Mouse (Mus musculus) kidney, postnatal 4 days (tissue): Measurements from ENCODE around the gene Hmx2.

Source experiments
- DNase-seq, 2 experiments: peaks; one replicate each; pipeline ENCODE4 v3.0.0; 2021; ENCODE audit warnings: mixed read lengths in 2 of 2

Gene Hmx2

DNA sequence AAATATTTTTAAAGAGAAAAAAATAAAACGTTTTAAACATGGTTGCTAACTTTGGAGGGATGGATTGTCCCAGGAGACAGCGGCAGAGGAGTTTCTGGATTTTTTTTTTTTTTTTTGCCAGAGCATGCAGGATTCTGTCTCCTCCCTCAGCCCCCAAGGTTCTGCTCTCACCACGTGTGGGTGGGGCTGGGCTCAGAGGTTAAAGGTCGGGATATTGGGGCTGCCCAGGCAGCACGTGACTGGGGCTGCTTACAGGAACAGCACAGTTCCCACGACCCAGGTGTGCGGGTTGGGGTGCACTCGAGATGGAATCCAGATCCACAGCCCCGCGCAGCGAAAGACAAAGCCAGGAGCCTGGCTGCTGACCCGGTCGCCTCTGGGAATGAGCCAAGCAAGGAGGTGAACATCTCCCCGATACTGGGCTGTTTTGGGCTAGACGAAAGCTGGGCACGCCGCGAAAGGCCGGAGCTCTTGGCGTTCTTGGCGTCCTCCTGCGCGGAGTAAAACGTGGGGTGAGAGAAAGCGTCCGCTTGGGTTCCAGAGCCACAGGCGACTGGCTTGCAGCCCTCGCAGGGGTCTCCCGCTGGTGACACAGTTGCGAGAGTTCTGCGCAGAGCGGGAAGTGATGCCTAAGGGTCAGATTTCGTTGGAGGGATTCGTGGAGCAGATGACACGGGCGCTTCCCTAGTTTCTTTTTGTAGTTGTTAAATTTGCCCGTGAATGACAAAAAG lies 8.1 kb downstream of the Hmx2 start:
- DNase-seq = peak; percentile 32 to 47

DNA sequence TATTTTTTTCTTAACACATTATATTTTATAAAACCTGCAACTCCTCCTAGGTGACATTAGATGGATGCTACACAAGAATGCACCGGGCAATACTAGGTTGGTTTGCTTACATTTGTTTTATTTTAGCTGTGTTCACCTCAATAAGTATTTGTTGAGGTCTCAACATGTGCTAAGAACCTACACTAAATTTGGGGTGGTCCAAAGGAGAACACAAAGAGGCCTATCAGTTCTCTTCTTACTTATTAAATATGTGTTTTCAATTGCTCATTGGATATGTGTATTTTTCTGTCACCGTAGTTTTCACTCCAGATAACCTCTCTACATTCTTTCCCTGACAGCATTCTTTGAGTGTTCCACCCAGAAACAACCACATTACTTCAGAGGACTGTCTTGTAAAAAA lies 9.2 kb downstream of the Hmx2 start:
- no peak for DNase-seq

DNA sequence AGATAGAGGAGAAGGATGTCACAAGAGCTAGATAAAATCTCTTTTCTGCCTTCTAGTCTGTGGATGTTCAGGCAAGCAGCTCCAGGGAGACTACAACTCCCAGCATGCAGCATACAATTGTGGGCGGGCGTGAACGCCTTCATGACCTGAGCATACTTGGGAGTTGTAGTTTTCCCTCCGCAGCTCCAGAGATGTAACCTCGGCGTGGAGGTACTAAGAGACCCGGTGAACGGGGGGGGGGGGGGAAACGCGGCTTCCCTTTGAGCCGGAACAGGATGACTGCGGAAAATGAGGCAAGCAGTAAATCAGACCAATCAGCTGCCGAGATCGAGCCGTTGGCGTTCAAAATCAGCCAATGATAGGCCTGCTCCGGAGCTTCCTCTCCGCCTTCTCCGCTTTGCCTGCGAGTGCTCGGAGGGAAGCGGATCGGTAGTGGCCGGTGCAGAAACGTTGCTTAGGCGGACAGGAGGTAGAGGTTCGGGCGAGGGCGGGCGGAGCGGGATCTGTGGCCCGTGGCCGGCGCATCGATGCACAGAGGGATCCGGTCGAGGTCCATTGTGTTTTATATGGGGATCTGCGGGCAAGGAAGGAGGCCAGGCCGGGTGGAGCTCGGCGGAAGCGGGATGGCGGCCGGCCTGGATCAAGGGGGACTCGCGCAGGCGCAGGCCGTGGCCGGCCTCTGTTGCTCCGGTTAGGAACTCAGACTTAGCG lies 11.6 kb downstream of the Hmx2 start, which contains the start of gene Bub3:
Gene Bub3 (plus strand): TSS at position 237 of the 711 bp plus-strand sequence.
- peak; percentile 89 to 94 for DNase-seq

- no peak for DNase-seq
These were observed 12.1 kb downstream of the Hmx2 start for GRCm38 (mm10) chr7:131560697-131561042.

DNA sequence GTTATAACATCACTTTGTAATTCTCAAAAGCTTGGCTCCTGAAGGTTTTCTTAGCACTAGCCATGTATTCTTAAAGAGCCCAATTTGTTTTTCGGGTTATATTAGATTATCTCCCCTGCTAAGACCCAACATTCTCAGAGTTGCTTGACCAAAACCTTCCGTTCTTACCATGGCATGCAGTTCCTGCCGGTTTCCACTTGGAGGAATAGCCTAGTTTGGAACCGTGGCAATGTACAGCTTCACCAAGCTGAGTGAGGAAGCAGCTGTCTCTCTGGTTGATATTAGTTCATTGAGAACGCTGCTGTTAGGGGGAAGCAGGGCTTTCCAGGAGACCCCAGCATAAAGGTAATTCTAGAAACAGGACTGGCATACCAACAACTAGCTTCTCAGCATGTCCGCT lies 26.7 kb downstream of the Hmx2 start:
- DNase-seq = no peak

- DNase-seq = no peak
These were observed 33.6 kb downstream of the Hmx2 start for GRCm38 (mm10) chr7:131582178-131582577.

DNA sequence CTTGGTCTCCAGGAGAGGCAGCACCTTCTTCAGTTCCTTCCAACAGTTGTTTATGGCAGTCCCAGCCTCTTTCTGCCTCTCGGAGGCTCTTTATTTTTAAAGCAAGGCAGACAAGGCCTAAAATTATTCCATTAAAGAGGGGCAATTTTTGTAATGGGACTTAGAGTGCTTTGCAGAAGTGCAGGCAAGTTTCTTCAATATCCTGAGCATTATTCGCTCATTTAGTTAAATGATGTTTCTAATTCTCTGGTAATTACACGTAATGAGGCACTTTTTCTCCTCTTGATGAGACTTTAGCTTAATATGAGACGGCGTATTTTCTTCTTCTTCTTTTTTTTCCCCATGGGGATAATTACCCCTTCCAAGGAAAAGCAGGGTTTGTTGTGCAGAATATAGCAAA lies 37.0 kb downstream of the Hmx2 start:
- no peak for DNase-seq

- DNase-seq = peak; percentile 11 to 18
These were observed 49.4 kb downstream of the Hmx2 start for GRCm38 (mm10) chr7:131597779-131598482.

- DNase-seq = peak; percentile 62 to 65
These were observed 49.9 kb downstream of the Hmx2 start for GRCm38 (mm10) chr7:131598483-131598824.

- no peak for DNase-seq
These were observed 53.5 kb downstream of the Hmx2 start for GRCm38 (mm10) chr7:131602106-131602505.

DNA sequence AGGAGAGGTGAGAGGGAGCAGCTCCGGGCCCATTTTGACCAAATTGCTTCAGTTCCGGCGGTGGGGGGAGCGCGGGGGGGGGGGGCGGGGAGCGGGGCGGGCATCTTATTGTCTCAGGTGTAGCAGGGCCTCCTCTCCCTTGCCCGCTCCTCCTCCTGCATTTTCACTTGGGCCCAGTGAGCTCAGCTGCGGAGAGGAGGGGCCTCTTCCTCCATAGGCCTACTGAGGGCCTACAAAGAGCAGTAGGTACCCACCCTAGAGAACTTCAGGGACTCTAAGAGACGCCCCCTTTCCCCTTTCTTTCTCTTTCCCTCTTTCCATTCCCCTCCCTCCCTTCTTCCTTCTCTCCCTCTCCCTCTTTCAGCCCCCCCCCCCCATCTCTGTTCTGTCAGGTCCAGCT lies 54.6 kb downstream of the Hmx2 start:
- no peak for DNase-seq

GRCm38 (mm10) chr7:131604946-131605345 lies 56.4 kb downstream of the Hmx2 start:
- no peak for DNase-seq

- no peak for DNase-seq
These were observed 56.9 kb downstream of the Hmx2 start for GRCm38 (mm10) chr7:131605481-131605880.
